Mouse (Mus musculus) hindbrain, embryonic 12.5 days (tissue): ENCODE data around the gene Gm14862. TPM values are rescaled to one million over a fixed set of nuclear protein-coding genes. Genes with fewer than 3 reads are reported as not detected.
A peak's percentile ranks its signal among the peaks of the same experiment; 100 is the strongest.

Experiments
- ATAC-seq: fragments of 200-750 bp; cut with Nextera tagmentation; 2 replicates; pipeline ENCODE4 v1.8.0; 2017; ENCODE audit warnings: moderate TSS enrichment; ENCODE audit not compliant: low FRiP score
- H3K27ac ChIP-seq: fragments of 300-500 bp; sonication (generic); 2 replicates; pipeline ENCODE4 v1.5.1; 2016; ENCODE audit warnings: mild to moderate bottlenecking
- H3K27me3 ChIP-seq: fragments of 300-500 bp; sonication (generic); 2 replicates; pipeline ENCODE4 v1.6.1; 2016; ENCODE audit warnings: mild to moderate bottlenecking
- H3K36me3 ChIP-seq: fragments of 300-500 bp; sonication (generic); 2 replicates; pipeline ENCODE4 v1.6.1; 2016; ENCODE audit warnings: mild to moderate bottlenecking
- H3K4me1 ChIP-seq: fragments of 300-500 bp; sonication (generic); 2 replicates; pipeline ENCODE4 v1.6.1; 2016
- H3K4me2 ChIP-seq: fragments of 300-500 bp; sonication (generic); replicated peaks from 2 replicates; pipeline ENCODE4 v1.6.1; 2016; ENCODE audit warnings: mild to moderate bottlenecking
- H3K4me3 ChIP-seq: fragments of 300-500 bp; sonication (generic); 2 replicates; pipeline ENCODE4 v1.5.1; 2016; ENCODE audit warnings: mild to moderate bottlenecking
- H3K9ac ChIP-seq: fragments of 300-500 bp; sonication (generic); 2 replicates; pipeline ENCODE4 v1.6.1; 2016; ENCODE audit warnings: mild to moderate bottlenecking, moderate library complexity
- H3K9me3 ChIP-seq: fragments of 300-500 bp; sonication (generic); replicated peaks from 2 replicates; pipeline ENCODE4 v1.6.1; 2016; ENCODE audit warnings: mild to moderate bottlenecking
- WGBS: fragments of 180-500 bp; shearing (Covaris S2); methylation state at CpG from one replicate; pipeline ENCODE4 v1.1.7; 2016; 5-methylcytosine and 5-hydroxymethylcytosine counted together
- polyA plus RNA-seq: library from polyadenylated mRNA; unstranded; fragments of >200 nt; fragmentation: Nextera tagmentation; extraction: Ambion mirVana; gene quantifications from 2 replicates; pipeline ENCODE4 v1.2.1, GENCODE M21; 2016

Gm14862 gene
- polyA plus RNA-seq, 1 experiment from 2014 or later: 0.35 TPM

DNA sequence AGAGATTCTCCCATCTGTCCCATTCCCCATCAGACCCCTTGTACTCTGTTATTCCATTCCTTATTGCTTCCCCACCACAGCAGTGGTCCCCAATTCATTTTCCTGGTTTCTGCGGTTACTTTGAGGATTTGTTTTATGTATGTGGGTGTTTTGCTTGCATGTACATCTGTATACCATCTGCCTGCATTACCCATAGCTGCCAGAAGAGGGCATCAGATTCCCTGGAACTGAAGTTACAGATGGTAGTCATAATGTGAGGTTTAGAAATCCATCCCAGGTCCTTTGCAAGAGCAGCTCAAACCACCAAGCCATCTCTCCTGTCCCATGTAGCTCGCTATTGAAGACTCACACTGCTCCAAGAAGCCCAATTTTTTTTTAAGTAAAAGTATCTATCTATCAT, 40.5 kb downstream of the Gm14862 start:
- Histone ChIP-seq H3K4me3 (no peak overlapping the region), H3K4me1 (no peaks in the 10 kb centered on the region), H3K27me3 (no peaks in the 10 kb centered on the region), H3K9me3 (no peaks in the 10 kb centered on the region), H3K9ac (no peak overlapping the region), H3K27ac (no peak overlapping the region), H3K36me3 (no peaks in the 10 kb centered on the region), H3K4me2 (no peak overlapping the region)
- no peak for ATAC-seq
- WGBS: 86% methylated on average over 2 of the region's 2 CpGs

DNA sequence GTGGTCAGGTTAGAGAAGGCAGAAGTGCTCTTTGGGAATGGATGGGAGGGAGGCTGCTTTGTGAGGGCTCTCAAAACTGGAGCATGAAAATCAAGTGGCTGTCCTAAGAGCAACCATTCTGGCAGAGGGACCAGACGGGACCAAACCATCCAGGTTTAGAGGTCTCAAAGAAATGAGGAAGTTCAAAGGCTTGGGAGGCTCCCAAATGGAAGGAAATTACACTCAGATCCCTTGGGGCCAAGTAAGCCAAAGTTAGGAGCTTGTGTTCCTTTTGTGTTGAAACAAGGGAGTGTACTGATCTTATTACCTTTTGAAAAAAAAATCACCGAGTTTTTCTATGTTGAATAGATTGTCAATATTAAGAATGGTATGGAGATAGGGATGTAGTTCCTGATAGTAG, 51.6 kb downstream of the Gm14862 start:
- no peaks in the 10 kb centered on the region for H3K9me3 ChIP-seq
- no peak overlapping the region for H3K4me2 ChIP-seq
- peaks cover 3% of the 10 kb centered on the region for H3K27me3 ChIP-seq
- H3K4me3 ChIP-seq: no peak overlapping the region
- H3K36me3 ChIP-seq: no peaks in the 10 kb centered on the region
- H3K4me1 ChIP-seq: no peaks in the 10 kb centered on the region
- no peak overlapping the region for H3K27ac ChIP-seq
- H3K9ac ChIP-seq: no peak overlapping the region
- WGBS: 75% methylated on average over 2 of the region's 2 CpGs
- ATAC-seq: no peak

DNA sequence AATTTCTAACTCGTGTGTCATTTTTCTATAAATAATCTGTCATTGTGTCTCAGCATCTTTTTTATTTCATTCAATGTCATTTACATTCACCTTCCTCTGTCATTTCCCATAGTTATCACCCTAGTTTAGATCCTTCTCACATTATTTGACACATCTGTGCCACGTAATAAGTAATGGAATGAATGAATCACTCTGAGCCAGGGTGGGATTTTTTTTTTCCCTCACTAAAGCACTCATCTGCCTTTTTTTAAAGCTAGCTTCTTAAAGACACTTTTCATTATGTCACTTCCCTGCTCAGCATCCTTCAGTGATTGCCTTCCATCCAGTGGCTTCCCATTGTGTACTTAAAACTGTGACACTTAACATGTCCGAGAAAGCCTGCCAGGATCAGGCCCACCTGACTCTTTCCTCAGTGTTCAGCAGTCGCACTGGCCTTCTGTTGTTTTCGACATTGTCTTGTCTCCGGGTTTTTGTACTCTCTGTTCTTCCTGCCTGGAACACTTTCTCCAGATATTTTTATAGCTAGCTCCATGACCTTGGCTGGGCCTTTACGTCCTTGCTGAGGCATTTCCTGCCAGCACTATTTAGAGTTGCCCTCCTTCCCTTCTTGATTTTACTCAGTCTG, 53.8 kb downstream of the Gm14862 start:
- Histone ChIP-seq H3K4me1 (no peaks in the 10 kb centered on the region), H3K4me3 (no peak overlapping the region), H3K27me3 (peaks cover 12% of the 10 kb centered on the region), H3K36me3 (no peaks in the 10 kb centered on the region), H3K27ac (no peak overlapping the region), H3K9ac (no peak overlapping the region), H3K4me2 (no peak overlapping the region; the same call in 1 of the 2 replicates), H3K9me3 (no peaks in the 10 kb centered on the region)
- no peak for ATAC-seq
- 64% methylated on average over 7 of the region's 7 CpGs for WGBS

DNA sequence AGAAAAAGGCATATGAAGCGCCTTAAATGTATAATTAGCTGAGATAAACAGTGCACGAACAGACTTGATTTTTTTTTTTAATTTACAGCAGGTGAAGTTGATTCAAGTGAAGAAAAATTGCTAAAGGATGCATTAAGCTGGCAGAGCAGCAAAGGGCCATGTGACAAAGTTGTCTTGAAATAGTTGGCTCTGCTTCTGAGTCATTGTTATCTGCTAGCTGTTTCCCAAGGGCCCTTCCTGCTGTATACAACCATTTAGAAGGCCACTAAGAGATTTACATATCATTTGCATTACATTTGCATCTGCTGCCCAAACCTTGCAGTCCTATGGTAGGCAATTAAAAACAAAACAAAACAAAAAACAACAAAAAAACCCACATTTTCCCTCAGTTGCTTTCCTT, 54.7 kb downstream of the Gm14862 start:
- no peaks in the 10 kb centered on the region for H3K36me3 ChIP-seq
- H3K4me3 ChIP-seq: no peak overlapping the region
- no peak overlapping the region for H3K4me2 ChIP-seq
- H3K27ac ChIP-seq: no peak overlapping the region
- H3K27me3 ChIP-seq: peaks cover 12% of the 10 kb centered on the region
- H3K4me1 ChIP-seq: no peaks in the 10 kb centered on the region
- 67% methylated on average over 2 of the region's 2 CpGs for WGBS
- ATAC-seq: peak; percentile 59
- no peak overlapping the region for H3K9ac ChIP-seq
- no peaks in the 10 kb centered on the region for H3K9me3 ChIP-seq

Other genes starting within 250 kb of the Gm14862 start
- gene Fthl17e, start 223.4 kb downstream of the Gm14862 start, polyA plus RNA-seq: not detected in 2 replicates
- gene Fthl17f, start 193.9 kb downstream of the Gm14862 start, polyA plus RNA-seq: not detected in 2 replicates
- gene 4930402K13Rik, start 152.3 kb downstream of the Gm14862 start, polyA plus RNA-seq: not detected in 2 replicates
- gene Lancl3, start 57.0 kb downstream of the Gm14862 start, polyA plus RNA-seq: 1.9 TPM in 2 replicates
- gene Xk, start 15.9 kb upstream of the Gm14862 start, polyA plus RNA-seq: 3.9 and 4.4 TPM in 2 replicates
- not detected in 2 replicates for gene H2al1m, start 26.9 kb upstream of the Gm14862 start, polyA plus RNA-seq
- not detected in 2 replicates for gene H2al1k, start 93.7 kb upstream of the Gm14862 start, polyA plus RNA-seq
- gene Cybb, start 230.9 kb upstream of the Gm14862 start, polyA plus RNA-seq: 0.97 and 1.0 TPM in 2 replicates